Mouse (Mus musculus): ENCODE data around the gene Ampd3.

Ampd3 gene

GRCm38 (mm10) chr7:110797722-110798409, 29.9 kb downstream of the Ampd3 start:
- in situ Hi-C loops (cut with MboI, MseI): loop anchor here (5.0 kb wide), 1 partner anchor 166 kb away; no protein-coding TSS in a partner anchor

- in situ Hi-C loops (cut with MboI, MseI): loop anchor here (5.0 kb wide), 2 partner anchors 74 to 211 kb away; no protein-coding TSS in a partner anchor
Measured at GRCm38 (mm10) chr7:110801028-110801427, 33.0 kb downstream of the Ampd3 start.

GRCm38 (mm10) chr7:110803131-110803530, 35.1 kb downstream of the Ampd3 start:
- in situ Hi-C loops (cut with MboI, MseI): loop anchor here (5.0 kb wide), 2 partner anchors 76 to 209 kb away; no protein-coding TSS in a partner anchor

- in situ Hi-C loops (cut with MboI, MseI): loop anchor here (5.0 kb wide), 2 partner anchors 77 to 208 kb away; no protein-coding TSS in a partner anchor
Measured at GRCm38 (mm10) chr7:110804266-110804665, 36.3 kb downstream of the Ampd3 start.

- in situ Hi-C loops (cut with MboI, MseI): no loop called here
Measured at GRCm38 (mm10) chr7:110807460-110808030, 39.5 kb downstream of the Ampd3 start.

GRCm38 (mm10) chr7:110808962-110809361, 41.0 kb downstream of the Ampd3 start:
- in situ Hi-C loops (cut with MboI, MseI): no loop called here

GRCm38 (mm10) chr7:110809585-110810557, 41.9 kb downstream of the Ampd3 start:
- in situ Hi-C loops (cut with MboI, MseI): loop anchor here (5.0 kb wide), 1 partner anchor 117 kb away; no protein-coding TSS in a partner anchor

- in situ Hi-C loops (cut with MboI, MseI): loop anchor here (5.0 kb wide), 1 partner anchor 116 kb away; no protein-coding TSS in a partner anchor
Measured at GRCm38 (mm10) chr7:110810995-110811394, 43.0 kb downstream of the Ampd3 start.

- in situ Hi-C loops (cut with MboI, MseI): loop anchor here (5.0 kb wide), 1 partner anchor 116 kb away; no protein-coding TSS in a partner anchor
Measured at GRCm38 (mm10) chr7:110811529-110811928, 43.5 kb downstream of the Ampd3 start.

GRCm38 (mm10) chr7:110813983-110814382, 46.0 kb downstream of the Ampd3 start:
- in situ Hi-C loops (cut with MboI, MseI): loop anchor here (5.0 kb wide), 1 partner anchor 113 kb away; no protein-coding TSS in a partner anchor

- in situ Hi-C loops (cut with MboI, MseI): no loop called here
Measured at GRCm38 (mm10) chr7:110816037-110816436, 48.0 kb downstream of the Ampd3 start.

- in situ Hi-C loops (cut with MboI, MseI): no loop called here
Measured at GRCm38 (mm10) chr7:110818206-110818605, 50.2 kb downstream of the Ampd3 start.

- in situ Hi-C loops (cut with MboI, MseI): no loop called here
Measured at GRCm38 (mm10) chr7:110818787-110819350, 50.9 kb downstream of the Ampd3 start.

- in situ Hi-C loops (cut with MboI, MseI): no loop called here
Measured at GRCm38 (mm10) chr7:110821068-110821467, 53.1 kb downstream of the Ampd3 start.

- in situ Hi-C loops (cut with MboI, MseI): no loop called here
Measured at GRCm38 (mm10) chr7:110821653-110822052, 53.6 kb downstream of the Ampd3 start.

- in situ Hi-C loops (cut with MboI, MseI): no loop called here
Measured at GRCm38 (mm10) chr7:110822055-110822454, 54.0 kb downstream of the Ampd3 start.

GRCm38 (mm10) chr7:110823076-110823475, 55.1 kb downstream of the Ampd3 start:
- in situ Hi-C loops (cut with MboI, MseI): no loop called here

GRCm38 (mm10) chr7:110823593-110823992, 55.6 kb downstream of the Ampd3 start:
- in situ Hi-C loops (cut with MboI, MseI): no loop called here

- in situ Hi-C loops (cut with MboI, MseI): no loop called here
Measured at GRCm38 (mm10) chr7:110823995-110824953, 56.3 kb downstream of the Ampd3 start.

GRCm38 (mm10) chr7:110833024-110833423, 65.0 kb downstream of the Ampd3 start:
- in situ Hi-C loops (cut with MboI, MseI): no loop called here

Measured in regulatory T cell (primary cell).